Mouse (Mus musculus) cerebellum, adult 9-11 months (tissue): ENCODE data around the gene Ccnyl1.
"Not testable (repeated sequence)": the region's sequence is repeated elsewhere in the genome, so short reads cannot be mapped to it uniquely, and the experiment has no call there.

ENCODE experiments used
- DNase-seq: peaks from one replicate; pipeline ENCODE4 v3.0.0; 2022

Gene Ccnyl1

DNA sequence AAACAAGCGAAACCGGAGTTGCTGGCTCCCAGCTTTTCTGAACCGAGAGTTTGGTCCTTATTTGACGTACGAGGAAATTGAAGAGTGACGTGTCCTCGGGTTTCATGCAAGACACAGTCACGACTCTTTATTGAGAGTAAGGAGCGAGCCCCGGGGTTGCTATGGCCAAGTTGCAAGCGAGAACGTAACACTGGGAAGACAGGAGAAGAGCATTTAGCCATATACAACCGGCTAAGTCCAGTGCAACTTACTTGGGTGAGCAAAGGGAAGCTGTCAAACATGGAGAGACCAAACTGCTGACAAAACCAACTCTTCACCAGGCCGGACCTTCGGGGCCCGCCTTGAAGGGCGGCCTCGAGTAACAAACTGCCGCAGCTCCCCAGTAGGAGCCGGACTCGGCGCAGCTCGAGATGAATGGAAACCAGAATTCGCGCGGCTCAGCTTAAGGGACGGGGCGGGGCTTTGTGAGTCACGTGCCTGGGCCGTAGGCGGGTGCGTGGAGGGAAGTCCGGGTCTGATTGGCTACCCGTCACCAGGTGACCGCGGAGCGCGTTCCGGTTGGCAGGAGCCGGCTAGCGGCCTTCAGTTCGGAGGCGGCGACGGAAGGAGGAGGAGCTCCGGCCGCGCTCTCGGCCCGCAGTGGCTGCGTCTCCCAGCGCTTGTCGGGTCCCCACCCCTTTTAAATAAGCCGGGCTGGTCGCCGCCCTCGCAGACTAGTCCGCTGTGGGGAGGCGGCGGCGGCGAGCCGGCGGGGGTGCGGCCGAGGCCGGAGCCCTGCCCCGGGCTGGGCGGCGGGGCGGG is at the start of gene Ccnyl1:
Gene Ccnyl1 (plus strand): TSS at position 243 of the 801 bp plus-strand sequence.
- DNase-seq, result peak; percentile 99

DNA sequence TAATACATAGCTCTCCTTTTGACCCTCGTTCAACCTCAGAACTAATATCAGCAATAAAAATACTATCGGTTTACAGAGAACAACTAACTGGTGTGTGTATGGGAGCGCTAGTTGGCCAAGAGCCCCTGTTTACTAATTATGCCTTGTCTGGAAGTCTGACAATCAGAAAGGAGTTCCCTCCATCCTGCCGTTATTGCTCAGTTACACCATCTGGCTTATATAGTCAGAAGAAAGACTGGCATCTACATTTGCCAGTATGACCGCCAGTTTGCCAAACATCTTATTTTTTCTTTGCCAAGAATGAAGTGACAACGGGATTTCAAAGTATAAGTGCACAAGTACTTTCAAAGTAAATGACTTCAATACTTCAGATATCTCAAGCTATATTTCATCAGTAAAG is 49.2 kb upstream of the Ccnyl1 start:
- no peak for DNase-seq

DNA sequence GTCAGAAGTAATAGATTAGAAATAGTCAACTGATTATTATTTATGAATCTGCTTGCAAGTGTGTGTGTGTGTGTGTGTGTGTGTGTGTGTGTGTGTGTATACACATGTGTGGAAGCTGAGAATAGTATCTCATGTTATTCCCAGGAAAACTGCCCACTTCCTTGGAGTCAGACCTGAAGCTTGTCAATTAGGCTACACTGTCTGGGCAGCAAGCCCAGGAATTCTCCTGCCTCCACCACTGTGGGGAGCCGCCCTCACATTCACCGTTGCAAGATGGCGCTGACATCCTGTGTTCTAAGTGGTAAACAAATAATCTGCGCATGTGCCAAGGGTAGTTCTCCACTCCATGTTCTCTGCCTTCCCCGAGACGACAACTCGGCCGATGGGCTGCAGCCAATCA is 47.7 kb upstream of the Ccnyl1 start:
- DNase-seq, result not testable (repeated sequence)

DNA sequence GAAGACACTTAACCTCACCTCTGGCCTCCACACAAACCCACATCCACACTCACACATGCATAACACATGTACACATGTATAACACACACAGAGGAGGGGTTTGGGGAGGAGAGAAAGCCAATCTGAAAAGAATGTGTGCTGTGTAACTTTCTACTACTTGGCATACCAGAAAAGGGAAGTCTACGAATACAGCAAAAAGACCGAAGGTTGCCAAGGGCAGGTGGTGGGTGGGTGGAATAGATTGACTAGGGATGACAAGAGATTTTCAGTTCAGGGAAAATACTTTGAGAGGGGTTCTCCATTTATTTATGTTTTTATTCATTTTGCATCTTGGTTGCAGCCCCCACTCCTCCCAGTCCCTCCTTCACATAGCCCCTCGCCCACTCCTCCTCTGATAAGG is 45.7 kb upstream of the Ccnyl1 start:
- no peak for DNase-seq

DNA sequence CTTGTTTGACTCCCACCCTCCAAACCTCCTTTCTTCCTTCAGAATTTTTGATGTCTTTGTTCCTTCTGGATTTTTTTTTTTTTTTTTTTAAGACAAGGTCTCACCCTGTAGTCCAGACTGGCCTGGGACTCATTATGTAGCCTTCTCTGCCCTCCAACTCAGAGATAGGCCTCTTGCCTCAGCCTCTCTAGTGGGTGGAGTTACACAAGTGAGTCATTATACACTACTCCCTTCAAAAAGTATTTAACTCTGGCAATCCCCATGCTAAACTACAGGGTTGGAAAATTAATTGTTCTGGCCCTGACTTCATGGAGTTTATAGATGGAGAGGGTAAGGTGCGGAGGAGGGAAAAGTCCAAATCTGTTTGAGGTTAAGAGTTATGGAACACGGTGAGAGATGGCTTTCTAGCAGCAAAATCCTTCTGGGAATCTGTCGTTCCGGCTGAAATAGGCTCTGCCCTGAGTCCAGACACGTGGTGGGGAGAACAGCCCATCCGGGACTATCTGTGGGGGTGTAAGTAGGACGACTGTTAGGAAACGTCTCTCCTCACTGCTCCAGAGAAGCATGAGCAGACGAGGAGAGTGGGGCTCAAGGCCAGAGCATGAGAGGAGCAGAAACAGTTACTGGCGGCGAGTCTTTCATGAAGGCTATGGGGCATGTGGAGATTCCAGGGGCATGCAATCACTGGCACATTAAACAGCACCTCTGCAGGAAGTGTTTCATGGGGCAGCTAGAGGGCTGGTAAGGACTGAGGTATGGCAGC is 40.7 kb upstream of the Ccnyl1 start:
- no peak for DNase-seq

DNA sequence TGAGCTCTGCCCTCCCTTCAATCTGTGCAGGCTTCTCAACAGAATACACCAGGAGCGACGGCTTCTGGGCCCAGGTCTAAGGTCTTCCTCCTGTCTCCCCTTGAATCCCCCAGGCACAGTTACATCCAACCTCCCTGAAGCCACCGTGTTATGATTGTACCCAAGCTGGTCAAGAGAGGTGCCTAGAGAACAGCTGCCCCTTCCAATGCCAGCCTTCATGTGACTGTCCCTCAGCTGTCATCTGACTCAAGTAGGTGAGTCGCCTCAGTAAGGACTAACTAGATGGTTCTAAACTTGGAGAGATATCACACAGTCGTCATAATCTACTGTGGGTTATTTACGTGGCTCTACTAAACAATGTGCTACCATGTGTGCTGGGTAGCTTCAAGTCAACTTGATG is 36.6 kb upstream of the Ccnyl1 start:
- no peak for DNase-seq

DNA sequence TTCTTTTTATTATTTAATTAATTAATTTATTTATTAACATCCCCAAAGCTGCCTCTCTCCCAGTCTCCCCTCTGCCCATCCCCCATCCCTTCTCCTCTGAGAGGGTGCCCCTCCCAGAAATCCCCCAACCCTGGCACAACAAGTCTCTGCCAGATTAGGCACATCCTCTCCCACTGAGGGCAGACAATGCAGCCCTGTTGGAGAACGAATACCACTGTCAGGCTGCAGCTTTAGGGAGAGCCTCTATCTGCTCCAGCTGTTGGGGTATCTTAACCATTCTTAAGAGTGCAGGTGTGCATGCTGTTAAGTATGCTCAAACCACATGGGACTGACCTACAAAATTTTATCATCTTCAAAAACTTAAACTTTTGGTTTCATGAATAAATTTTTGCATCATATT is 34.8 kb upstream of the Ccnyl1 start:
- DNase-seq, result no peak

DNA sequence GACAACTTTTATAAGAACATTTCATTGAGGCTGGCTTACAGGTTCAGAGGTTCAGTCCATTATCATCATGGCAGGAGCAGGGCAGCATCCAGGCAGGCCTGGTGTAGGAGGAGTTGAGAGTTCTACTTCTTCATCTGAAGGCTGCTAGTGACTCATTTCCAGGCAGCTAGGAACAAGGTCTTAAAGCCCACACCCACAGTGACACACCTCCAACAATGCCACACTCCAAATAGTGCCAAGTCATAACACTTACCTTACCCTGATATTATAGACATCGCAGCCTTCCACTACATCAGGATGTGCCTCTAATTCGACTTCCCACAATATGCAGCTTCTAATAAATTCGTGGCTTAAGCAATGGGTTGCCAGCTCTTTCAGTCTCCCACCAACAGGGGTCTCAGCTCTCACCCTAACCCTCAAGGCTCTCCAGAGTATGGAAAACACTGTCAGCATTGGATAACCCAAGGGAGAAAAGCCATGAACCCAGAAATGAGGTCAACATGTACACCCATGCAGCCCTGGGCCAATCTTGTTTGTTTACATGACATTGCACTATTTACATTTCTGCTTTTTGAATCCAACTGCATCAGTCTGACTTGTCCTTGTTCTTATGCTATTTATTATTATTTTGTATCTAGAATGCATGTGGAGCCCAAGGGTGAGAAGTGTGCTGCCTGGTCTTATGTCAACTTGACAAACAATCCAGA is 33.7 kb upstream of the Ccnyl1 start:
- no peak for DNase-seq

DNA sequence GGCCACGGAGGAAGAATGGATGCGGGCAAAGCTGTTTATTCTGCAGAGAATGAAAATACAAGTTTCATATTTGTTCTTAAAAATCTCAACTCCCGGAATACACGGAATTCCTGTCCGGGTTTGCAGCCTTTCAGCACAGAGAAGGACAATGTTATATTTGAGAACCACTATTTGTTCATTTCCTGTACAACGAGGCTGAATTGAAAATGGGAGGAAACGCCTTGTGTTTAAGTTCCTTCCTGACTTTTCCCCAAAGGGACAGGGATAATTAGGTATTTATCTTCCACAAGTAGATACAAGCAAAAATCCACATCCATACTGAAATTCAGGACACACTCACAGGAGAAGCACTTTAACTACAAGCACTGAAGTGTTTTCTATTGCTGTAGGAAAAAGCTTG is 31.4 kb upstream of the Ccnyl1 start:
- DNase-seq, result no peak

DNA sequence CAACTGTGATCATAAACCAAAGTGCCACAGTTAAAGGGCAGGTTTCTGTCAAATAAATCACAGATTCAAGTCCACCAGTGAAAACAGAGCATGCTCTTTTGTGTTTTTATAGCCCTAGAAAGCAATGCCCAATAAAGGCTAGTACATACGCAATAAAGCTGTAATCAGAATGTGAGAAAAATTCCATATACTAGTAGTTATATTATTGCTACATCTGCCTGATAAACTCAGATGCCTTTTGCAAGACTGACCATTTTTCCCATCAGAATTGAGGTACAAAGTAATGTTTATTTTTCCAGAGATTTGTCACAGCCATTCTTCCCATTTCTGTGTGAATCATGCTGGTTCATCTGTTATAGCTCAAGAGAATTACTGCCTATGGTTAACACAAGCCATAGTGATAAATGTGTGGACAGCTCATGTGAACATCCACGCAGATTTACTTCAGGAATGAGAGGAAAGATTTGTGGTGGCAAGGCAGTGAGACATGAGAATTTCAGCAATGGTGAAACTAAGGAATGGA is 23.1 kb upstream of the Ccnyl1 start:
- DNase-seq, result no peak

DNA sequence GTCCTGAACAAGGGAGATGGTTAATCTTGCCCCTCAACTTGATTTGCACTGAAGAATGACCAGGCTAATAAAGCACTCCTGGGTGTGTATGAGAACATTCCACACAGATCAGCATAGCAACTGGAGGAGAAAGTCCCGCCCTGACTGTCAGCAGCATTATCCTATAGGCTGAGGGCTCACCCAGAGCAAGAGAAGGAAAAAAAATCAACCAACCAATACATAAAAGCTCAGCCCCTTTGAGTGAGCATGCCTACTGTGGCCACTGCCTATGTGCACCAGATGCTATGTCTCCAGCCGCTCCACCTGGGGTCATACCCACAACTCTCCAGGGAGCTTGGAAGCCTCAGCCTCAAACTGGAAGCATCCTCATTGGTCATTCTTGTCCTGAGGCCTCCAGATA is 20.8 kb upstream of the Ccnyl1 start:
- DNase-seq, result no peak

DNA sequence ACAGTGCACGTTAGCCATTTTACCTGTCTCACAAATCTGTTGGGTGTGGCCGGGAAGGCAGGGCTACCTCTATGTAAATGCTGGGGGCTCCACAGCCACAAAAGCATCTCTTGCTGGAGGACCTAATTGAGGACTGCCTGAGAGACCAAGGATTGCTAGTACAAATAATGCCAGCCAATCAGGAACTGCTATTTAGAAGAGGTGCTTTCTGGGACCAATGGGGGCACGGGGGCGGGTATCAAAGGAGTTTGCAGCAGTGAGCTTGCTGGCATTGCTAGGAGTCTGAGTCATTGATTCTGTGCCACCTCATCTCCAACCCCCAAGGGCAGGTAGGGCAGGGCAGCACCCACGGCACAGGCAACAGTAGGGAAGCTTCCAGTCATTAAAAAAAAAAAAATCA is 16.3 kb upstream of the Ccnyl1 start:
- DNase-seq, result no peak

DNA sequence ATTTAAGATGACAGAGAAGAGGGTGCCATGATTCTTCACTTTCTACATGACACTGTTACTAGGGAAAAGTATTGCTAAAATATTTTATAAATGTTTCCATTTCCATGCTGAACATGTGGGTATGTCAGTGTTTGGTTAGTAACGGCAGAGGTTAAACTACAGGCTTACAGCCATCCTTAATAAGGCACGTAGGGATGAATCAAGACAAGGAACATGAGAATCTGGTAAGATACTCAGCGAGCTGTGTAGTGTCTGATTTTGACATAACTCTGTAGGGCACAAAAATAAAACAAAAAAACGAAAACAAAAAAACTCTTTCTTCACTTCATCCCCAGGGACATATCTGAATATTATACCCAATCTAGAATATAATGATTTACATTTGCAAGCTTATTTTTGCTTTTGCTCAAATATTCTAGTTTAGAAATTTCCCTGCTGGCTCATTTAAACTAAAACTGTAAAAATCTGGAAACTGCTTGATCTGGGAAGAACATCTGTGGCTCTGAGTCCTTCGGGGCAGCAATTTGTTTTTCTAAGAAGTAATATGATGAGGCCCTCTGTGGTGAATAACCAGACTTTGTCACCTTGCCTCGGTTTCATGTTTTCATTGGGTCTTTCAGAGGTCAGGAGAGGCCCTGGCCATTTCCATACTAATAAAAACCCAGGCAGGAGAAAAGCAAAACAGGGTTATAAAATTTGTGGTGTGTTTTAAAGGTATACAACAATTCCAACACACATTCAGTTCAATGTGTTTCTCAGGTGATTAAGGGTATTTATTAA is 14.0 kb upstream of the Ccnyl1 start:
- no peak for DNase-seq

DNA sequence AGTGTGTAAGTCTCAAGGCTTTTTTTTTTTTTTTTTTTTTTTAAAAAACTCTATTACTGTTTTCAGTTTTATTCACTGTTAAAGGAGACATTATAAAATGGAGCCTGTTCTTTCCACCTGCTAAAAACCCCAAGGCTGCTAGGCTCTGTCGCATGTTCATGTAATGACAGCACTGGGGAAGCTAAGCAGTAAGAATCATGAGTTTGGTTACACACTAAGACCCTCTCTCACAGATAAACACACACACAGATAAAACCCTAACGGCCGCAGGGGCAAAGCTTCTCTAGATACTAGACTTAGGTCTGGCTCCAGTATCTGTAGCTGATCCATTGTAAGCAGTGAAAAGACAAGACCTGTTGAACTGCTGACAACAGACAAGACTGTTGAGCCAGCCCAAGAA is 8.8 kb upstream of the Ccnyl1 start:
- DNase-seq, result no peak

DNA sequence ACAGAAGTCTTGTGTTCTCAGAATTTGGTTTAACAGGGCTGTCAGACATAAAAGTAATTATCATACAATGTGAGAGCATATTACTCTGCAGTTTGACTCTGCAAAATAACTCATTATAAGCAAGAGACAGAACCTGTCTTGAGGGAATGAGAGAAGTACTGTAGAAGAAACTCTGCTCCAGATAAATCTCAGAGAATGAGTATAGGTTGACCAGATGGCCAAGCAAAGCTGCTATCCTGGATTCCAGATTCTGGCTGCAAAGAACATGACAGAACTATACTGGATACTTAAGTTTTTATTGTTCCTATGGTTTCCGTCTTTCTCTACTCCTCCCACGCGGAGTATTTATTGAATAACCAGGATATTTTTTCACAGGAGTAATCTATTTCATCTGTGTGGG is 7.2 kb upstream of the Ccnyl1 start:
- DNase-seq, result no peak

DNA sequence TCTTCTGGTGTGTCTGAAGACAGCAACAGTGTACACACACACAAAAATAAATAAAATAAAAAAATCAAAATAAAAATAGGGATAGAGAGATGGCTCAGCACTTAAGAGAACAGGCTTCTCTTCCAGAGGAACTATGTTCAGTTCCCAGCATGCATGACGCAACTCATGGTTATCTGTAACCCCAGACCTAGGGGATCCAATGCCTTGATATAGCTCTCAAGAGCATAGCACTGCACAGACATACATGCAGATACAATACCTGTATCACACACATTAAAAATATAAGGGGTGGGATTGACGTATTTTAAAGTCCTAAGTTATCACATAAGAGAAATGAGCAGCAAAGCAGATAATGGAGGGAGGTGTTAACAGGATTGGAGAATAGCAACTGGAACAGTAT is 5.8 kb upstream of the Ccnyl1 start:
- DNase-seq, result no peak

DNA sequence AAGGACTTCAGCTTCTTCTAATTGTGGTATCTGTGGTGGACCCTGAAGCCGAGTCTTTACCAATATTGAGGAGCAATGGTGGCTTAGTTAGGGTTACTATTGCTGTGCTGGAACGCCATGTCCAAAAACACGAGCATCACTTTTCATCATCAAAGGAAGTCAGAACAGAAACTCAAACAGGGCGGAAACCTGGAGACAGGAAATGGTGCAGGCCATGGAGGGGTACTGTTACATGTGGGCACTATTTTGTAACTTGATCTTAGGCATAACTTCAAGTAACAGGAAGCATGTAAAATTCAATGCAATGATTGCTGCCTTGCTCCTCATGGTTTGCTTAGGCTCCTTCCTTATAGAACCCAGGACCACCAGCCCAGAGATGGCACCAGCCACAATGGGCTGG is 2.2 kb upstream of the Ccnyl1 start:
- no peak for DNase-seq

DNA sequence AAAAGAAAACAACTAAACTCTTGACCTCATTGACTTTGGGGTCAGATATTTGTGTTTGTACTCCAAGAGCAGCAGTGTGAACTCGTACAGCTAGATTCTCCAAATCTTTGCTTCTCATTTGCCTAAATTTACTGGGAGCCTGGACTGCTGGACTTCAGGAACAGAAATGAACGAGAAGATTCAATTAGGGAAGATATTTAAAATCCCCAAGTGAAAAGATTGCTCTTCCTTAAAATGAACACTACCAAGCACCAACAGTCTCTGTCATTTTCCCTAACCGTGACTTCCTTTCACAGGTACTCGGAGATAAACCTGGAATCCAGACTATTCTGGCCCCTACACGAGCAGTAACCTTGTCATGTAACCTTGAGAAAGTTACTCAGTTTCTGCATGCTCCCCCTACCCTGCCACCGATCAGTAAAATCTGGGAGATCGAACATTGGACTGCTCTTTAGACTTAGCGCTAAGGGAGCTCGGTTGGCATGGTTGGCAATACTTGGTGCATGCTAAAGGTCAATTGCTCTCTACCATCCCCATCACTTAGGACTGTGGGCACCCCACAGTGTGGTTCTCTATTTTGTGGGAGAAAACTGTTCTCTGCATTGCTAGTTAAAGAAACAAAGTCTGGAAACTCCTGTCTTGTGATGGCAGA is 568 bp upstream of the Ccnyl1 start:
- peak; percentile 24 for DNase-seq

DNA sequence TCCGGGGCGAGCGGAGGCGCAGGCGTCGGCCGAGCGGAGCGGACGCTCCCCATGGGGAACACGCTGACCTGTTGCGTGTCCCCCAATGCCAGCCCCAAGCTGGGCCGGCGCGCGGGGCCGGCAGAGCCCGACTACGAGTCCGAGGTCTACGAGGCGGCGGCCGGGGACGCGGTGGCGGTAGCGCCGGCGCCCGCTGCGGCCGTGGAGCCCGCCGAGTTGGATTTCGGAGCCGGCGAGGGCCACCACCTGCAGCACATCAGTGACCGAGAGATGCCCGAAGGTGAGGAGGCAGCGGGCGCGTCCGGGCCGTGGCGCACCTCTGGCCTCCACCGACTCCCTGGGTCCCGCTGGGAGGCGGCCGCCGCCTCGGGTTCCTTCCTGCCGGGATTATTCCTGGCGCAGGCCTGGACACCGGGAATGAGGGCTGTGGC is 881 bp downstream of the Ccnyl1 start:
- no peak for DNase-seq

DNA sequence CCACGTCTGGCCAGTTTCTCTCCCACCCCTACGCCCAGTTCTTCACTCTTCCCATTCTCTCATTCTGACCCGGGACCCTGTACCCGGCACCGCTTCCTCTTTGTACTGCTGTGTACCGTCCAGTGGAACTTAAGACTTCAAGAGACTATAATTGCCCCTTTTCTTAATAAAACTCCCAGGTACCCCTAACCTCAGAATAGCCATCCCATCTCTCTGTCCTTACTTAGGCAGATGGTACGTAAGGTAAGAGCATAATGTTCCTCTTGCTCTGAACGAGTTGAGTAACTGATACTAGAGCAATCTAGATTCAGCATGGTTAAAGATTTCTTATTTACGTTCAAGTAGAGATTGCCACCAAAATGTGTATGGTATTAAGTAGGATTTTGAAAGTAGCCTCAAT is 1.3 kb downstream of the Ccnyl1 start:
- DNase-seq, result no peak

DNA sequence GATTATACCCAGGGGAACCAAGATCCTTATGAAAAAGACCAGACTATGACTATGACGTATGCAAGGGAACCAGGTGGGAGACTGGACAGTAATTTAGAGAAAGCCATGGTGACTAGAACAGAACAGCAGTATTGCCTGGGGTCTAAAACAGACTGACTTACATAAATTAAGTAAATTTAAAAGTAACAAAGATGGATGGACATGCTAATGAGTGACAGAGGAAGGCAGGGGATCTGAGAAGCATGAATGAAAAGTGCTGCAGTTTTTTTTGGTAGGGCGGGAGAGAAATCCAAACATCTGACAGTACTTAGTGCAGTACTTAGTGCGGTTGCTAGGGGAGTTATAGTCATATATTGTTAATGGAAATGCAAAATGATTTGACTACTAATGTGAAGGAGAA is 4.9 kb downstream of the Ccnyl1 start:
- no peak for DNase-seq

DNA sequence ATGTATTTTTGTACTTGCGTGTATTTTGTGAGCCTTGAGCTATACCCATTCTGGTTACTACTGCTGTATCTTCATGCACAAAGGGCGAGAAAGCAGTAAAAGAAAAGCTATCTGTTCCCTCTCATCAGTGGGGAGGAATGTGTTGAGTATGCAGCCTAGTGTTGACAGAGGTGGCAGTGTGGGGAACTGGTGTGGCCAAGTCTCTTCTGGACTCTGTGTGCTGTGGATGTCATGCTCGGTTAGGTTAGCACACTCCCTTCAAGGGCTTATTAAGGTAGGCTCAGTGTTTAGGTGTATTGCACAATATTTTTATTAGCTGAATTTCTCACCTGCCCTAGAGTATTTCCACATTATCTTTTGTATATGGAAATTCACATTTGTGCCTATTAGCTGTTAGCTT is 11.5 kb downstream of the Ccnyl1 start:
- no peak for DNase-seq
